Mouse (Mus musculus) kidney, adult 2 months (tissue): ENCODE results near the gene Arhgap17. TPM values are rescaled to one million over a fixed set of nuclear protein-coding genes. Genes with fewer than 3 reads are reported as not detected.

Experiments
- DNase-seq: peaks from one replicate; pipeline ENCODE4 v3.0.0; 2021
- H3K27ac ChIP-seq: fragments of 200-500 bp; 2 replicates; pipeline ENCODE4 v1.5.1; 2012; ENCODE audit warnings: low read depth, low read length, control low read depth, inconsistent platforms; ENCODE audit not compliant: insufficient read depth
- H3K27me3 ChIP-seq: fragments of 200-500 bp; replicated peaks from 2 replicates; pipeline ENCODE4 v1.6.1; 2012; ENCODE audit warnings: mild to moderate bottlenecking, moderate library complexity, low read length, inconsistent platforms; ENCODE audit not compliant: control insufficient read depth, insufficient read depth
- H3K36me3 ChIP-seq: fragments of 200-500 bp; 2 replicates; pipeline ENCODE4 v1.6.1; 2012; ENCODE audit warnings: mild to moderate bottlenecking, moderate library complexity, low read length, inconsistent platforms; ENCODE audit not compliant: control insufficient read depth, insufficient read depth
- H3K4me1 ChIP-seq: fragments of 200-500 bp; 2 replicates; pipeline ENCODE4 v1.6.1; 2011; ENCODE audit warnings: low read length; ENCODE audit not compliant: control insufficient read depth, insufficient read depth
- H3K4me3 ChIP-seq: fragments of 200-500 bp; 2 replicates; pipeline ENCODE4 v1.5.1; 2011; ENCODE audit warnings: mild to moderate bottlenecking, low read depth, low read length, control low read depth; ENCODE audit not compliant: insufficient read depth
- CTCF ChIP-seq: fragments of 200-500 bp; conservative IDR thresholded peaks from 2 replicates; pipeline ENCODE4 v1.5.1; 2011; ENCODE audit warnings: low read depth, mild to moderate bottlenecking, control low read depth, low read length, moderate library complexity, mixed read lengths; ENCODE audit not compliant: insufficient read depth, insufficient read length
- POLR2A ChIP-seq: fragments of 200-500 bp; IDR thresholded peaks from one replicate; pipeline ENCODE4 v1.6.1; 2011; ENCODE audit warnings: low read depth, low read length, control low read depth
- WGBS: fragments of 180-500 bp; shearing (Covaris S2); methylation state at CpG from one replicate; pipeline ENCODE4 v1.1.7; 2018; 5-methylcytosine and 5-hydroxymethylcytosine counted together
- polyA plus RNA-seq: library from polyadenylated mRNA; depleted of rRNA; stranded (reverse); fragments of >200 nt; gene quantifications from 2 replicates; pipeline ENCODE4 v1.2.3, GENCODE M21; 2012; rRNA removed

The Arhgap17 gene
- polyA plus RNA-seq, 1 experiment, result 21.0 TPM

- DNase-seq, result no peak
- H3K4me1 ChIP-seq, result no peaks in the 10 kb centered on the region
- TF ChIP-seq POLR2A (no peak), CTCF (no peak)
- no peaks in the 10 kb centered on the region for H3K27me3 ChIP-seq
- no peak overlapping the region for H3K27ac ChIP-seq
- WGBS, result 72% methylated on average over 6 of the region's 6 CpGs
- H3K4me3 ChIP-seq, result no peak overlapping the region
- H3K36me3 ChIP-seq, result no peaks in the 10 kb centered on the region
Measured at GRCm38 (mm10) chr7:123240064-123240463, 129.7 kb downstream of the Arhgap17 start.

GRCm38 (mm10) chr7:123238621-123239020 is 131.1 kb downstream of the Arhgap17 start:
- no peak for TF ChIP-seq CTCF
- TF ChIP-seq POLR2A, result no peak
- no peak overlapping the region for H3K4me3 ChIP-seq
- no peak overlapping the region for H3K27ac ChIP-seq
- WGBS, result 84% methylated on average over 4 of the region's 4 CpGs
- DNase-seq, result no peak
- no peaks in the 10 kb centered on the region for H3K4me1 ChIP-seq
- H3K36me3 ChIP-seq, result no peaks in the 10 kb centered on the region
- H3K27me3 ChIP-seq, result no peaks in the 10 kb centered on the region

GRCm38 (mm10) chr7:123235449-123235848 is 134.3 kb downstream of the Arhgap17 start:
- Histone ChIP-seq H3K4me3 (no peak overlapping the region), H3K4me1 (no peaks in the 10 kb centered on the region), H3K36me3 (no peaks in the 10 kb centered on the region), H3K27ac (no peak overlapping the region), H3K27me3 (no peaks in the 10 kb centered on the region)
- 27% methylated on average over 4 of the region's 4 CpGs for WGBS
- TF ChIP-seq POLR2A, result no peak
- no peak for TF ChIP-seq CTCF
- DNase-seq, result no peak

Other genes starting within 250 kb of the Arhgap17 start
- gene Tnrc6a, start 246.0 kb downstream of the Arhgap17 start, polyA plus RNA-seq, result 28.9 and 33.4 TPM in 2 replicates
- gene Slc5a11, start 155.1 kb downstream of the Arhgap17 start, polyA plus RNA-seq, result 107 and 133 TPM in 2 replicates
- gene Lcmt1, start 131 bp downstream of the Arhgap17 start, polyA plus RNA-seq, result 26.9 and 29.9 TPM in 2 replicates
- gene Aqp8, start 92.4 kb upstream of the Arhgap17 start, polyA plus RNA-seq, result 1.1 TPM in 2 replicates
- gene Zkscan2, start 130.5 kb upstream of the Arhgap17 start, polyA plus RNA-seq, result 0.06 and 0.07 TPM in 2 replicates